Mouse (Mus musculus): ENCODE measurements at regions not wholly inside any gene's neighbourhood (a gene's known extent, or its start where the extent isn't known, plus 50 kb on each side); places are given as distances from the start of the nearest gene placed in this dataset.

DNA sequence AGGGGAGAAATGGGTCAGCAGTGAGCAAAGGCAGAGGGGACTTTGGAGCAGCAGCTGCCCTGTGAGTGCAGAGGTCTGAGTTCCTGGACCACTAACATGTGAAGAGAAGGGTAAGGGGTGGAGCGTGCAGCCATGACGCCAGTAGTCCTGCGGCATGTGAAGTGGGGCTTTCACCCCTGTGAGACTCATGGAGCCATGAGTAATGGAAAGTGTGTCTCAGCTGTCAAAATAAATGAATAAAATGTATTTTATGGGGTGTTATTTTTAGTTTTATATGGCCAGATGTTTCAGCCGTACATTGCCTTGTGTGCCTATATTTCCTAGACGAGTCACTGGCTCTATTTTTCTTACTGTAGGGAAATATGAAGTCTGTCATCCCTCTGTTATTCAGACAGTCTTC is 121.5 kb upstream of the Cops8 start:
- TF ChIP-seq CTCF (conservative IDR thresholded peaks at IDR 0.05; ENCODE audit: insufficient read depth, insufficient read length, low read depth, low read length): no peak
- TF ChIP-seq POLR2A (IDR thresholded peaks at IDR 0.05; ENCODE audit: low read depth, low read length): no peak

All from kidney, adult 2 months (tissue).